Mouse (Mus musculus): ENCODE data around the gene Pgpep1l. TPM values are rescaled to one million over a fixed set of nuclear protein-coding genes. Genes with fewer than 3 reads are reported as not detected.

Pgpep1l gene
- total and polyA plus RNA-seq, 2 experiments from 2014 or later: 0.68 TPM; not detected in 1

GRCm38 (mm10) chr7:68245681-68246080, 18.4 kb downstream of the Pgpep1l start:
- no peaks in the 10 kb centered on the region for H3K27me3 ChIP-seq (ENCODE audit: insufficient read depth, low read length)
- TF ChIP-seq CTCF (IDR thresholded peaks at IDR 0.05; ENCODE audit: low read depth): no peak
- no peak overlapping the region for H3K27ac ChIP-seq
- ATAC-seq (no peak), DNase-seq (ENCODE audit: low spot score) (no peak)
- no peaks in the 10 kb centered on the region for H3K9me3 ChIP-seq (ENCODE audit: low read length)
- 47% methylated on average over 4 of the region's 4 CpGs for WGBS
- H3K4me2 ChIP-seq (ENCODE audit: low read depth, low read length): no peak overlapping the region
- H3K4me1 ChIP-seq (ENCODE audit: insufficient read depth, low read length): no peaks in the 10 kb centered on the region
- no peak overlapping the region for H3K4me3 ChIP-seq (ENCODE audit: low read length)
- no peak overlapping the region for H3K9ac ChIP-seq (replicated peaks; ENCODE audit: low read length)
- H3K36me3 ChIP-seq (ENCODE audit: insufficient read depth, low read length): no peaks in the 10 kb centered on the region

GRCm38 (mm10) chr7:68241205-68241604, 22.8 kb downstream of the Pgpep1l start:
- no peak for TF ChIP-seq CTCF (IDR thresholded peaks at IDR 0.05; ENCODE audit: low read depth)
- 77% methylated on average over 9 of the region's 9 CpGs for WGBS

GRCm38 (mm10) chr7:68239220-68239827, 24.7 kb downstream of the Pgpep1l start:
- no peak for TF ChIP-seq CTCF (IDR thresholded peaks at IDR 0.05; ENCODE audit: low read depth)
- no peak overlapping the region for H3K4me3 ChIP-seq (ENCODE audit: low read length)
- no peak overlapping the region for H3K9ac ChIP-seq (replicated peaks; ENCODE audit: low read length)
- H3K4me2 ChIP-seq (ENCODE audit: low read depth, low read length): no peak overlapping the region
- H3K36me3 ChIP-seq (ENCODE audit: insufficient read depth, low read length): no peaks in the 10 kb centered on the region
- H3K9me3 ChIP-seq (ENCODE audit: low read length): no peaks in the 10 kb centered on the region
- DNase-seq (ENCODE audit: low spot score) (no peak), ATAC-seq (no peak)
- 62% methylated on average over 11 of the region's 11 CpGs for WGBS
- no peaks in the 10 kb centered on the region for H3K27me3 ChIP-seq (ENCODE audit: insufficient read depth, low read length)
- no peak overlapping the region for H3K27ac ChIP-seq
- H3K4me1 ChIP-seq (ENCODE audit: insufficient read depth, low read length): no peaks in the 10 kb centered on the region

More at GRCm38 (mm10) chr7:68241205-68241604, 22.8 kb downstream of the Pgpep1l start:
- no peaks in the 10 kb centered on the region for H3K9me3 ChIP-seq (ENCODE audit: low read length)
- H3K27me3 ChIP-seq (ENCODE audit: insufficient read depth, low read length): no peaks in the 10 kb centered on the region
- ATAC-seq (no peak), DNase-seq (ENCODE audit: low spot score) (no peak)
- no peak overlapping the region for H3K9ac ChIP-seq (replicated peaks; ENCODE audit: low read length)
- H3K27ac ChIP-seq: no peak overlapping the region
- no peaks in the 10 kb centered on the region for H3K4me1 ChIP-seq (ENCODE audit: insufficient read depth, low read length)
- H3K4me3 ChIP-seq (ENCODE audit: low read length): no peak overlapping the region
- H3K4me2 ChIP-seq (ENCODE audit: low read depth, low read length): no peak overlapping the region
- no peaks in the 10 kb centered on the region for H3K36me3 ChIP-seq (ENCODE audit: insufficient read depth, low read length)

- H3K9ac ChIP-seq (replicated peaks; ENCODE audit: low read length): no peak overlapping the region
- H3K4me3 ChIP-seq (ENCODE audit: low read length): no peak overlapping the region
- no peaks in the 10 kb centered on the region for H3K9me3 ChIP-seq (ENCODE audit: low read length)
- H3K4me1 ChIP-seq (ENCODE audit: insufficient read depth, low read length): no peaks in the 10 kb centered on the region
- no peak overlapping the region for H3K27ac ChIP-seq
- H3K36me3 ChIP-seq (ENCODE audit: insufficient read depth, low read length): no peaks in the 10 kb centered on the region
- DNase-seq (ENCODE audit: low spot score) (no peak), ATAC-seq (no peak)
- no peak overlapping the region for H3K4me2 ChIP-seq (ENCODE audit: low read depth, low read length)
- TF ChIP-seq CTCF (IDR thresholded peaks at IDR 0.05; ENCODE audit: low read depth): no peak
- WGBS: 72% methylated on average over 8 of the region's 8 CpGs
- no peaks in the 10 kb centered on the region for H3K27me3 ChIP-seq (ENCODE audit: insufficient read depth, low read length)
Observed at GRCm38 (mm10) chr7:68236817-68237216, 27.2 kb downstream of the Pgpep1l start.

GRCm38 (mm10) chr7:68233619-68234223, 30.3 kb downstream of the Pgpep1l start:
- H3K36me3 ChIP-seq (ENCODE audit: insufficient read depth, low read length): no peaks in the 10 kb centered on the region
- no peak overlapping the region for H3K4me2 ChIP-seq (ENCODE audit: low read depth, low read length)
- H3K9me3 ChIP-seq (ENCODE audit: low read length): no peaks in the 10 kb centered on the region
- no peaks in the 10 kb centered on the region for H3K4me1 ChIP-seq (ENCODE audit: insufficient read depth, low read length)
- WGBS: 31% methylated on average over 13 of the region's 13 CpGs
- peak; percentile 56 for DNase-seq (ENCODE audit: low spot score)
- ATAC-seq: 0 out of 2 replicates have a peak, but pooled peaks have one; percentile 21
- H3K4me3 ChIP-seq (ENCODE audit: low read length): no peak overlapping the region
- H3K9ac ChIP-seq (replicated peaks; ENCODE audit: low read length): no peak overlapping the region
- no peaks in the 10 kb centered on the region for H3K27me3 ChIP-seq (ENCODE audit: insufficient read depth, low read length)
- TF ChIP-seq CTCF (IDR thresholded peaks at IDR 0.05; ENCODE audit: low read depth): no peak
- no peak overlapping the region for H3K27ac ChIP-seq

- TF ChIP-seq CTCF (IDR thresholded peaks at IDR 0.05; ENCODE audit: low read depth): no peak
- ATAC-seq: peak; percentile 57
- no peaks in the 10 kb centered on the region for H3K4me1 ChIP-seq (ENCODE audit: insufficient read depth, low read length)
- WGBS: 76% methylated on average over 5 of the region's 5 CpGs
- no peaks in the 10 kb centered on the region for H3K9me3 ChIP-seq (ENCODE audit: low read length)
- no peaks in the 10 kb centered on the region for H3K27me3 ChIP-seq (ENCODE audit: insufficient read depth, low read length)
- H3K4me2 ChIP-seq (ENCODE audit: low read depth, low read length): no peak overlapping the region
- peak; percentile 52 for DNase-seq (ENCODE audit: low spot score)
- H3K4me3 ChIP-seq (ENCODE audit: low read length): no peak overlapping the region
- 0 out of 2 replicates have a peak overlapping the region, but pooled peaks have one; percentile 7 for H3K27ac ChIP-seq
- H3K9ac ChIP-seq (replicated peaks; ENCODE audit: low read length): no peak overlapping the region
- peaks cover 4% of the 10 kb centered on the region; the same call in 1 of the 2 replicates for H3K36me3 ChIP-seq (ENCODE audit: insufficient read depth, low read length)
Observed at GRCm38 (mm10) chr7:68232521-68232920, 31.5 kb downstream of the Pgpep1l start.

- Histone ChIP-seq H3K4me2 (ENCODE audit: low read depth, low read length) (no peak overlapping the region), H3K4me3 (ENCODE audit: low read length) (no peak overlapping the region), H3K27me3 (ENCODE audit: insufficient read depth, low read length) (no peaks in the 10 kb centered on the region), H3K27ac (0 out of 2 replicates have a peak overlapping the region, but pooled peaks have one; percentile 15), H3K9ac (replicated peaks; ENCODE audit: low read length) (no peak overlapping the region), H3K4me1 (ENCODE audit: insufficient read depth, low read length) (no peaks in the 10 kb centered on the region), H3K36me3 (ENCODE audit: insufficient read depth, low read length) (peaks cover 4% of the 10 kb centered on the region; the same call in 1 of the 2 replicates), H3K9me3 (ENCODE audit: low read length) (no peaks in the 10 kb centered on the region)
- ATAC-seq (0 out of 2 replicates have a peak, but pooled peaks have one; percentile 35), DNase-seq (ENCODE audit: low spot score) (peak; percentile 42)
- TF ChIP-seq CTCF (IDR thresholded peaks at IDR 0.05; ENCODE audit: low read depth): no peak
- WGBS: 58% methylated on average over 9 of the region's 9 CpGs
Observed at GRCm38 (mm10) chr7:68230831-68231230, 33.2 kb downstream of the Pgpep1l start.

All from hindbrain, postnatal 0 days (tissue).